Mouse (Mus musculus): Measurements from ENCODE around the gene Olfr1366. TPM values are rescaled to one million over a fixed set of nuclear protein-coding genes. Genes with fewer than 3 reads are reported as not detected.

Olfr1366 gene
- polyA plus RNA-seq (2012; rRNA removed) (not detected in 2 replicates), polyA plus RNA-seq (2014; fragmentation: Nextera tagmentation; extraction: Ambion mirVana) (0.15 and 0.30 TPM in 2 replicates)

DNA sequence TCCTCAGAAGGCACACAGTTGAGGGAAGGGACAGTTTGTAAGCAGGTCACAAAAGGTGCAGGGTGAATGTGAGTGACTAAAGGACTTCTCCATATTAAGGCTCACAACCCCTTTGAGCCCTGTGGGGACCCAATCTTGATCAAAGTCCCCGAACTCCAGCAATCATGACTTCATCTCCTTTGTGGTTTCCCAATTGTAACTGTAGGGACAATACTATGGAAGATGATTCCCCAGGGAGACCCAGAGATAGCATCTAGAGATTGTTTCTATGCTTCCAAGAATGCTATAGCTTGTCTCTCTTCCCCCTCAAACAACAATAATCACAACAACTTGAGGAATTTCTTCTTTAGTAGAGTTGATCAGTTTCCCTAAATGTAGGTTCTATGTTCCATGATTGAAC is at the start of gene Olfr1366:
Olfr1366 (minus strand) TSS at position 101 of the 400 bp plus-strand sequence.
- Histone ChIP-seq H3K36me3 (ENCODE audit: control insufficient read depth, insufficient read depth, low read length) (no peaks in the 10 kb centered on the region), H3K9ac (ENCODE audit: low read depth, low read length, severe bottlenecking) (no peak within 1 kb of the TSS), H3K27ac (replicated peaks; ENCODE audit: low read depth, low read length) (no peak within 1 kb of the TSS), H3K4me3 (replicated peaks; ENCODE audit: low read length) (no peak within 1 kb of the TSS), H3K27me3 (ENCODE audit: control insufficient read depth, insufficient read depth, low read length) (no peaks in the 10 kb centered on the region), H3K9me3 (ENCODE audit: control insufficient read depth, low read length) (no peaks in the 10 kb centered on the region), H3K4me1 (ENCODE audit: control insufficient read depth, insufficient read depth, low read length) (no peaks in the 10 kb centered on the region), H3K4me2 (replicated peaks; ENCODE audit: low read depth, low read length, severe bottlenecking) (no peak within 1 kb of the TSS)
- WGBS = 71% methylated on average over 1 of the region's 1 CpGs
- DNase-seq (ENCODE audit: low spot score) (no peak), ATAC-seq (ENCODE audit: low FRiP score, low read depth) (no peak)
- no peak for TF ChIP-seq POLR2A (IDR thresholded peaks at IDR 0.05; ENCODE audit: borderline replicate concordance, extremely low read depth, insufficient read depth, insufficient read length)

DNA sequence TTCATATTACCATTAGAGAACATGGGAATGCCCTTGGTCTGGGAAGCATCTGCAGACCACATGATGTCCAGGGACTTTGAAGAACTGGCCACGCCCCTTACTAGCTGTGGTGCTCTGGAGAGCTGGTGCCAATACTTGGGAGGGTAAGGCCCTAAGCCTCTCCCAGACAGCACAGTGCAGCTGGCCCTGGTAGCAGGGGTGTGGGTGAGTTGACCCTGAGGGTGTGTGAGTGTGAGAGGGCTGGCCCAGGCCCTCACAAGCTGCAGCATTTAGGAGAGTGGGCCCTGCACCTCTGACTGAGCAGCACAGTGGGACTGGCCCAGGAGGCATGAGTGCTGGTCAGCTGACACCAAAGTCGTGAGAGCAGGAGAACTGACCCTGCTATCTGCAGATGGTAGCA is 49.0 kb upstream of the Olfr1366 start:
- ATAC-seq (ENCODE audit: low FRiP score, low read depth) = no peak
- DNase-seq (ENCODE audit: low spot score) = no peak
- Histone ChIP-seq H3K4me1 (ENCODE audit: control insufficient read depth, insufficient read depth, low read length) (no peaks in the 10 kb centered on the region), H3K9me3 (ENCODE audit: control insufficient read depth, low read length) (no peaks in the 10 kb centered on the region), H3K36me3 (ENCODE audit: control insufficient read depth, insufficient read depth, low read length) (no peaks in the 10 kb centered on the region), H3K4me3 (replicated peaks; ENCODE audit: low read length) (no peak overlapping the region), H3K27me3 (ENCODE audit: control insufficient read depth, insufficient read depth, low read length) (no peaks in the 10 kb centered on the region), H3K4me2 (replicated peaks; ENCODE audit: low read depth, low read length, severe bottlenecking) (no peak overlapping the region), H3K9ac (ENCODE audit: low read depth, low read length, severe bottlenecking) (no peak overlapping the region), H3K27ac (replicated peaks; ENCODE audit: low read depth, low read length) (no peak overlapping the region)
- 54% methylated on average over 2 of the region's 2 CpGs for WGBS
- no peak for TF ChIP-seq POLR2A (IDR thresholded peaks at IDR 0.05; ENCODE audit: borderline replicate concordance, extremely low read depth, insufficient read depth, insufficient read length)

DNA sequence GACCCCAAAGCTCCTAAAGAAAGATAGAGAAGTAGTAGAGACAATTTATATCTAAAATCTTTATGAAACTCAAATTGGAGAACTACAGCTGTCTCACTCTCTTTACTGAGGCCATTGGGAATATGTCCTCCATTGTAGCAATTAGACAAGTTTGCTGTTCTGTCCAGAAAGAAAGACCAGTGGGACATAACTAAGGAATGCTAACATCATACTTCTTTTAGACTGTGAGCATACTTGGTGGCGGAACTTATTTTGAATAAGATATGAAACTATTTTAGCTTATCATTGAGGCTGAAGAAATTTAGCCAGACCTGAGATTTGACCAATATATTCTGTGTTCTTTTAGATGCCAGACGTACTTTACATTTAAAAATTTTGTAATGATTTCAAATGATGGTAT is 39.1 kb upstream of the Olfr1366 start, which contains the start of gene Olfr1364:
Olfr1364 (minus strand) TSS at position 101 of the 400 bp plus-strand sequence.
- H3K9ac ChIP-seq (ENCODE audit: low read depth, low read length, severe bottlenecking) = no peak within 1 kb of the TSS
- no peaks in the 10 kb centered on the region for H3K9me3 ChIP-seq (ENCODE audit: control insufficient read depth, low read length)
- H3K4me1 ChIP-seq (ENCODE audit: control insufficient read depth, insufficient read depth, low read length) = no peaks in the 10 kb centered on the region
- no peak for ATAC-seq (ENCODE audit: low FRiP score, low read depth)
- no peak for TF ChIP-seq POLR2A (IDR thresholded peaks at IDR 0.05; ENCODE audit: borderline replicate concordance, extremely low read depth, insufficient read depth, insufficient read length)
- 89% methylated on average over 2 of the region's 2 CpGs for WGBS
- H3K4me2 ChIP-seq (replicated peaks; ENCODE audit: low read depth, low read length, severe bottlenecking) = no peak within 1 kb of the TSS
- no peak for DNase-seq (ENCODE audit: low spot score)
- no peaks in the 10 kb centered on the region for H3K27me3 ChIP-seq (ENCODE audit: control insufficient read depth, insufficient read depth, low read length)
- no peak within 1 kb of the TSS for H3K4me3 ChIP-seq (replicated peaks; ENCODE audit: low read length)
- no peaks in the 10 kb centered on the region for H3K36me3 ChIP-seq (ENCODE audit: control insufficient read depth, insufficient read depth, low read length)
- no peak within 1 kb of the TSS for H3K27ac ChIP-seq (replicated peaks; ENCODE audit: low read depth, low read length)

DNA sequence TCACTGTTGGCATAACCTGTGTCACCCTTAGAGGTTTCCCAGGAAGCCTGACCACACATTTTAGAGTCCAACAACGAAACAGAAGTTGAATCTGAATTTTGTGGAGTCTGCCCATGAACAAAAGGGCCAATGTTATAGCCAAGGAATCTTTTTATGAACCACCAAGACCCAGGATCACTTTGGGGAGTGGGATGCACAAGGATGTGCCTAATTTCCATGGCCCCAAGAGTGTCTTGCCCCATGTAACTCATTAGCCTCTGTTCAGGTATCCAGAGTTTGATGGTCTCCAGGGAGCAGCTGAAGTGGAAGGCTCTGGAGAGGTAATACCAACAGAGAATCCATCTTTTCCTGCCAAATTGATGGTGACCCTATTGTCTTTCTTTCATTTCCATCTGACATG is 17.2 kb upstream of the Olfr1366 start, which contains the start of gene Olfr1535:
Olfr1535 (minus strand) TSS at position 101 of the 400 bp plus-strand sequence.
- no peak within 1 kb of the TSS for H3K4me2 ChIP-seq (replicated peaks; ENCODE audit: low read depth, low read length, severe bottlenecking)
- no peaks in the 10 kb centered on the region for H3K4me1 ChIP-seq (ENCODE audit: control insufficient read depth, insufficient read depth, low read length)
- H3K27ac ChIP-seq (replicated peaks; ENCODE audit: low read depth, low read length) = no peak within 1 kb of the TSS
- no peaks in the 10 kb centered on the region for H3K27me3 ChIP-seq (ENCODE audit: control insufficient read depth, insufficient read depth, low read length)
- no peaks in the 10 kb centered on the region for H3K9me3 ChIP-seq (ENCODE audit: control insufficient read depth, low read length)
- H3K9ac ChIP-seq (ENCODE audit: low read depth, low read length, severe bottlenecking) = no peak within 1 kb of the TSS
- H3K4me3 ChIP-seq (replicated peaks; ENCODE audit: low read length) = no peak within 1 kb of the TSS
- ATAC-seq (ENCODE audit: low FRiP score, low read depth) = no peak
- no peak for TF ChIP-seq POLR2A (IDR thresholded peaks at IDR 0.05; ENCODE audit: borderline replicate concordance, extremely low read depth, insufficient read depth, insufficient read length)
- no peak for DNase-seq (ENCODE audit: low spot score)
- 59% methylated on average over 1 of the region's 1 CpGs for WGBS
- H3K36me3 ChIP-seq (ENCODE audit: control insufficient read depth, insufficient read depth, low read length) = no peaks in the 10 kb centered on the region

DNA sequence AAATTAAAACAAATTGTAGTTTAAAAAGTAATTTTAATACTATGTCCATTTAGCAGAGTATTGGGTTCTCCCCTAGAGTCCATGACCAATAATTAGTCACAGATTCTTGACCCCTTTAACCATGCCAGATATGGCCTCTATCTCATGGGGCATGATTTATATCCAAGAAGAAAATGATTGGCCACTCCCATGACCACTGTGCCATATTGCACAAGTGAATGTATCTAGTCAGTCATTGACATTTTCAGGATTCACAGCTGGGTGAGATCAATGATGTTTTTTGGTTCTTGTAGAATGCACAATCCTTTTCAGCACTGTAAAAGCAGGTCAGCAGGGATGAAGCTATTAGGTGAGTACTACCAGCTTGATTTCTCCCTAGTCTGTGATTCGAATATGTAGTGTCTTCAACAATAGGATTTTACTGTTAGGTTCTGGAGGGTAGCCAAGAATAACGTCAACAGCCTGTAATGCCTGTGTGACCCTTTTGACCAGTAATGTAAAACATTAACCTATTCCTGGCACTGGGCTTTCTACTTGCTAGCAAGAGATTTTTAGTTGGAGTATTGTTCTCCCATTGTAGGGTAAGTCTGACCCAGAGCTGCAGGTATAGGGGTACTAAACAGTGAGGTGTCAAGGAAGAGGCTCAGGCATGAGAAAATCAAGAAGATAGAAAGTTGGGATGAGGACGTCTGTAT is 8.0 kb upstream of the Olfr1366 start:
- H3K4me1 ChIP-seq (ENCODE audit: control insufficient read depth, insufficient read depth, low read length) = no peaks in the 10 kb centered on the region
- no peaks in the 10 kb centered on the region for H3K36me3 ChIP-seq (ENCODE audit: control insufficient read depth, insufficient read depth, low read length)
- 58% methylated on average over 3 of the region's 3 CpGs for WGBS
- H3K9me3 ChIP-seq (ENCODE audit: control insufficient read depth, low read length) = no peaks in the 10 kb centered on the region
- no peak overlapping the region for H3K27ac ChIP-seq (replicated peaks; ENCODE audit: low read depth, low read length)
- H3K9ac ChIP-seq (ENCODE audit: low read depth, low read length, severe bottlenecking) = no peak overlapping the region
- H3K4me3 ChIP-seq (replicated peaks; ENCODE audit: low read length) = no peak overlapping the region
- no peak for ATAC-seq (ENCODE audit: low FRiP score, low read depth)
- H3K4me2 ChIP-seq (replicated peaks; ENCODE audit: low read depth, low read length, severe bottlenecking) = no peak overlapping the region
- no peaks in the 10 kb centered on the region for H3K27me3 ChIP-seq (ENCODE audit: control insufficient read depth, insufficient read depth, low read length)
- TF ChIP-seq POLR2A (IDR thresholded peaks at IDR 0.05; ENCODE audit: borderline replicate concordance, extremely low read depth, insufficient read depth, insufficient read length) = no peak
- peak; percentile 3 for DNase-seq (ENCODE audit: low spot score)
